Mouse (Mus musculus) gastrocnemius, postnatal 4 days (tissue): ENCODE data around the gene Slit1. TPM values are rescaled to one million over a fixed set of nuclear protein-coding genes. Genes with fewer than 3 reads are reported as not detected.

Experiments used
- DNase-seq, 2 experiments: peaks; one replicate each; pipeline ENCODE4 v3.0.0; 2021 to 2022; ENCODE audit warnings: low spot score in 2 of 2, mixed read lengths in 2 of 2
- total RNA-seq, 2 experiments: library from RNA; stranded (reverse); gene quantifications; 2 replicates each; pipeline ENCODE4 v1.2.3; 2021

The Slit1 gene
- total RNA-seq, 2 experiments from 2014 or later = 1.2 to 2.3 TPM

- no peak for DNase-seq
These were observed 86.8 kb downstream of the Slit1 start for GRCm38 (mm10) chr19:41656671-41657070.

GRCm38 (mm10) chr19:41655970-41656369, 87.5 kb downstream of the Slit1 start:
- peak; percentile 55 to 71 for DNase-seq

- DNase-seq = no peak
These were observed 88.2 kb downstream of the Slit1 start for GRCm38 (mm10) chr19:41655089-41655783.

GRCm38 (mm10) chr19:41651967-41652366, 91.5 kb downstream of the Slit1 start:
- DNase-seq = no peak

GRCm38 (mm10) chr19:41649394-41649793, 94.1 kb downstream of the Slit1 start:
- DNase-seq = no peak

- DNase-seq = peak; percentile 58 to 69
These were observed 96.4 kb downstream of the Slit1 start for GRCm38 (mm10) chr19:41646947-41647631.

- DNase-seq = no peak
These were observed 100.5 kb downstream of the Slit1 start for GRCm38 (mm10) chr19:41643010-41643409.

GRCm38 (mm10) chr19:41634999-41635398, 108.5 kb downstream of the Slit1 start:
- no peak for DNase-seq

GRCm38 (mm10) chr19:41634099-41634498, 109.4 kb downstream of the Slit1 start:
- no peak for DNase-seq

GRCm38 (mm10) chr19:41629532-41629931, 113.9 kb downstream of the Slit1 start:
- DNase-seq = peak in 1 of 2 experiments; percentile 42

GRCm38 (mm10) chr19:41628970-41629369, 114.5 kb downstream of the Slit1 start:
- no peak for DNase-seq

GRCm38 (mm10) chr19:41620366-41621092, 122.9 kb downstream of the Slit1 start:
- no peak for DNase-seq

- DNase-seq = peak in 1 of 2 experiments; percentile 41
These were observed 124.6 kb downstream of the Slit1 start for GRCm38 (mm10) chr19:41618771-41619385.

GRCm38 (mm10) chr19:41618153-41618657, 125.3 kb downstream of the Slit1 start:
- no peak for DNase-seq

GRCm38 (mm10) chr19:41617102-41617501, 126.4 kb downstream of the Slit1 start:
- no peak for DNase-seq

- DNase-seq = no peak
These were observed 127.2 kb downstream of the Slit1 start for GRCm38 (mm10) chr19:41616274-41616673.

- DNase-seq = no peak
These were observed 127.8 kb downstream of the Slit1 start for GRCm38 (mm10) chr19:41615606-41616224.

GRCm38 (mm10) chr19:41613325-41614087, 130.0 kb downstream of the Slit1 start:
- DNase-seq = no peak

- DNase-seq = no peak
These were observed 131.8 kb downstream of the Slit1 start for GRCm38 (mm10) chr19:41611683-41612082.
